Mouse (Mus musculus) fibroblast of lung, adult 2 months (primary cell): ENCODE data around the gene Tardbp.

ENCODE experiments used
- DNase-seq: peaks from one replicate; pipeline ENCODE4 v3.0.0-alpha.2; 2011; ENCODE audit warnings: low read depth

Gene Tardbp

DNA sequence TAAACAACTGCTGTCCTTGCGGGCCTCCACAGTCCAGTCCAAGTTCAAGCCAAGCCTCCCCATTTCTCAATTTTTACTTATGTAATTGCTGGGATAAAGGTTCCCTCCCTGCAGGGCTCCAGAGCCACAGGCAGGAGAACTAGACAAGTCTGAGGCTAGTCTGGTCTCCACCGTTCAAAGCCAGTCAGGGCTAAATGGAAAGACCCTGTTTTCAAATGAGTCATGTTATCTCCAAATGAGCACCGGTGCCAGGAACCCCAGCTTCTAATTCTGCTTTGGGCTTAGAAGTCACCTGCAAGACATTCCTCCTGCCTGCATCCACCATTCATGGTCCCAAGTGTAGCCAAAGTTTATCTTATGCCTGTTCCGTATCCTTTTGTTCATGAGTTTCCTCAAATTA lies 24.9 kb downstream of the Tardbp start:
- no peak for DNase-seq

DNA sequence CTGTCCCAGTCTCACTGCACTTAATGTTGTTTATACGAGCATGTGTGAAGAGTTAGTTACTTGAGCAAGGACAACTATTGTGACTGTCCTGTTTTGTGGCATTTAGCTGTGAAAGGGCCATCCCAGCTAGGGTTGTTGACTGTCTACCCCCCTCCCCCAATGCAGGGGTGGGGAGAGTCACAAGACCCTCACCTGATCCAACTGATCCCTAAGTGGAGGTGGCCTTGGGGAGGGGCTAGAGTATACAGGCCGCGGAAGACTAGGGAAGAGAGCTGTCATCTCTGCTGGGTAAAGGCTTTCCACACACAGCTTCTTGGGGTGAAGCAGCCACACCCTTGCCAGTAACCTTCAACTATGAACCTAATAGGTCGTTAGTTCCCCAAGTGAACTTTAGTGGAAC lies 26.5 kb downstream of the Tardbp start:
- no peak for DNase-seq

DNA sequence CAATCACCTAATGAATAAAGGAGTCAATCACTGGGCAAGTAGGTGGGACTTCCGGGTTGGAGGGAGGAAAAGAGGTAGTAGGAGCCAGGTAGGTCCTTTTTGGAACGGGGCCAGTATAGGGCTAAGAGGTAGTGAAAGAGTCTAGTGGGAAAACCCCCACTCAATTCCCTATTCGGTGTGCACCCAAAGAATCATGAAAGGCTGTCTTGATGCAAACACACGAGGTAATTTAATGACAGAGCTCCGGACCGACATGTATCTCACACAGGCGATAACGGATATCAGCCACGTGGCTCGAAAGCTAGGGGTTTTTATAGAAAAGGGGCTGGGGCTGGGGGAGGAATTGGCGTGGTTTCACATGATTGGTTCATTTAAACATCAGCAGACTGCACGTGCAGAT lies 28.0 kb downstream of the Tardbp start:
- no peak for DNase-seq

DNA sequence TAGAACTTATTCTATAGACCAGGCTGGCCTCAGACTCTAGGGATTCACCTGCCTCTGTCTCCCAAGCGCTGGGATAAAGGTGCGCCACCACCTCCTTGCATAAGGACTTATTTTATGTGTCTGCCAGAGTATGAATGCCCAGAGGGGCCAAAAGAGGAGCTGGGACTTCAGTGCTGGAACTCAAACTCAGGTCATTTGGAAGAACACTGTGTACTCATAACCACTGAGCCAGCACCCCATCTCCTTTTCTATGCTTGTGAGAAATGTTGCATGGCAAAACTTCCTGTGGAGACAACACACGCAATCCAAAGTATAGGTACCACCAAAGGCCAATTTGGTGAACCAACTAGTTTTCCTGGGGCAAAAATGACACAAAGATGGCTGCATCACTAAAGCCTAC lies 30.1 kb downstream of the Tardbp start:
- DNase-seq, result no peak

DNA sequence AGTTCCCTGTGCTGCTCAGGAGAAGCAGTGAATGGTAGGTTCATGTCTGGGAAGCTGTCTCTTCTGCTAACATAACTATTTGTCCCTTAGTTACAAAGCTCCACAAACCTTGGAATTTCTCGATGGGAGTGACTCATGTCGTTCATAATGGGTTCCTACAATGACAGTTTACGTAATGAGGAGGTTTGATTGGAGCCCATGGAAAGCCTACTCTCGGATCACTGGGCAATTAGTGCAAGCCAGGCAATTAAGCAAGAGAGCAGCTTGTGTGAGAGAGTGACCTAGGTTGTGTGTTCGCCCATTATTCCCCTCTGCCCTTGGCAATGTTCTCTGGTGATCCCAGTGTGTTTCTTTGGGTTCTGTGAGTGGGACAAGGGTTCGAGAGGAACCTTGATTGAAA lies 30.9 kb downstream of the Tardbp start:
- DNase-seq, result no peak

DNA sequence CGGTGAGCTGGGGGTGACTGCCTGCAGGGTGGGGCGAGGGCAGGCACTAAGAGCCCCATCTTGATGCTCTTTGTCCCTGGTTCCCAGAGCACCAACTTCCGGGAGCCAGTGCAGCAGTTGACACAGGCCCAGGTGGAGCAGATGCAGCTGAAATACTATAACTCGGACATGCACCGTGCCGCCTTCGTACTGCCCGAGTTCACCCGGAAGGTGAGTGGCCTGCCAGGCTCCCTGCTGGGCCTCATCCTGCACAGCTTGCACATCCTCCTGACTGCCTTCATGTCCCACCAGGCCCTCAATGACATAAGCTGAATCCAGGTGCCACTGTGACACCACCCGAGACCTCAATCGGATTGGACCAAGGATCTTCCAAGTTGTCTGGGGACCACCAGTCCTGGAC lies 32.8 kb downstream of the Tardbp start:
- no peak for DNase-seq

DNA sequence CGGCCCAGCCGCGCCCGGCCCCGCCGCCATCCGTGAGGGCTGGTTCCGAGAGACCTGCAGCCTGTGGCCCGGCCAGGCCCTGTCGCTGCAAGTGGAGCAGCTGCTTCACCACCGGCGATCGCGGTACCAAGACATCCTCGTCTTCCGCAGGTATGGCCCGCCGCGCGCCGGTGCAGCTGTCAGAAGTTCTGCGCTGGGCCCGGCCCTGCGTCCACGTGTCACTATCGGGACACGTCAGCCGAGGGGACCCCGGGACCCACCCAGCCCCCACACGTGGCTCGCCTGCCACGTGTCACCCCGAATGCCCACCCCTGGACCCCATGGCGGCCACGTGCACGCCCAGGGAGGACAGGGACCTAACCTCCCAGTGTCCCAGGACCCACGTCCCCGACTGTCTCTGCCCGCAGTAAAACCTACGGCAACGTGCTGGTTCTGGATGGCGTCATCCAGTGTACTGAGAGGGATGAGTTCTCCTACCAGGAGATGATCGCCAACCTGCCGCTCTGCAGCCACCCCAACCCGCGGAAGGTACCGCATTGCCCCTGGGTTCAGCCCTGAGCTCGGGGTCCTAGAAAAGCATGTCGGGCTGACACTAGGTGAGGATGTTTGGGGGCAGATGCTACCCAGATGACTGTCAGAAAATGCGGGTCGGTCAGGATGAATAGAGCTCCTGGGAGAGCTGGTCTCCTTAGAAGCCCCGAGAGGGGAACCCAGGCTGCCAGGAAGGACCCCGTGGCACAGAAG lies 35.0 kb downstream of the Tardbp start:
- DNase-seq, result no peak

DNA sequence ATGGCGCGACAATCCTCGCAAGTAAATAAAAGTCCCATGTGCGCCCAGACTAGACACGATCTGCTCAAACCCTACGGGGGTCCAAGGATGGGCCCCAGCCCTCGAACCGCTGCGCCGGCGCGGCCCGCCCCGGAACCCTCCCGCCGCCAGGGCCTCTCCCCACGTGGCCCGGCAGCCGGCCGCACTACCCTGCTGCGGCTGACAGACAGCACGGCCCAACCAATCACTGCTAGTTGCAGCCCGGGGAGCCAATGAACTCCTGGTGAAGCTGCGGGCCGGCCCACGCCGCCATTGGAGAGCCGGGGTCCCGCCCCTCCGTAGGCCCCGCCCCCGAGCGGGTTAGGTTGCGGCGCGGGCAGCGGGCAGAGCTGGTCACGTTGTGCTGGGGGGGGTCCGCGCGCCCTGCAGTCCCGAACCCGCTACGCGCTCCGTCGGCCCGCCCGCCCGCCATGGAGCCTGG lies 35.6 kb downstream of the Tardbp start, which contains the start of gene Srm:
Gene Srm (plus strand): TSS at position 333 of the 460 bp plus-strand sequence.
- peak; percentile 89 for DNase-seq

DNA sequence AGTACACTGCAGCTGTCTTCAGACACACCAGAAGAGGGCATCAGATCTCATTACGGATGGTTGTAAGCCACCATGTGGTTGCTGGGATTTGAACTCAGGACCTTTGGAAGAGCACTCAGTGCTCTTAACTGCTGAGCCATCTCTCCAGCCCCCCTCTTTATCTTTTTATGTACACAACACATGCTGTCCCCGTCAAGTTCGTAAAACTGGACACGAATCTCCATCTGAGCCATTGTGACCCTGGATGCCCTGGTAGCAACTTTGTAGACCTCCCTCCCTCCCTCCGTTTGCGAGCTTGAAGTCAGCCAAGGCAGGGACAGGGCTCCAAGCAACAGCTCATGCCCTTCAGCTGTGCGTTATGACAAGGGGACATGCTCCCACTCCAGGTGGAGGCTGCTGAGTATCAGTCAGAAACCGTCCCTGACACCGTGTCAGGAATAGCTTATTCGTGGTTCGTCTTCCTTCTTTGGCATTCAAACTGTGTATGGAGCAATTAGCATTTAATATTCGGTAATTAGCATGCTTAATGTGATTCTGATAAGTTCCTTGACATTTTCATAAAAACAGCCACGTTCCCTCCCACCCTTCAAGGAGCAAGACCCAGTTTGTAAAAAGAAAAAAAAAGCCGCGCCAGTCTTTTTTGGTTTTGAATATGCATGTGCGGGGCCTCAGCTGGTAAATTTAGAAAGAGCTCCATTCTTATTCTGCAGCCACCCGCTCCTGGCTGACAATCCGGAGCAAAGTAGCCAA lies 36.2 kb downstream of the Tardbp start:
- DNase-seq, result no peak

DNA sequence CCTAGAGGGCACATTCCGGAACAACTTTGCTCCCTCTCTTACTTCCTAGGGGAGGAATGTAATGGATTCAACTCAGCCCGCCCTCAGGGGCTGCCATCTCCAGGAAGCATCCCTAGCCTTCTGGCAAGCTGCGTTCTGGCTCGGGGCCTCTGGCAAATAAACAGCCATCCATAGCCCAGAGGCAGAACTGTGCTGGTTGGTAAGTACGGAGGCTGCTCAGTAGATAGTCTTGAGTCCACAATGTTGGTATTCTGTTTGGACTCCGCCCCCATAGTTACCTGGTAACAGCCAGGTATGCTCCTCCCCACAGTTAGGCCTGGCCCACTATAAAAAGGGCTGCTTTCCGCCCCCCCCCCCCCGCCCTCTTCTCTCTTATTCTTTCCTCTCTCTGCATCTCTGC lies 37.3 kb downstream of the Tardbp start:
- no peak for DNase-seq

DNA sequence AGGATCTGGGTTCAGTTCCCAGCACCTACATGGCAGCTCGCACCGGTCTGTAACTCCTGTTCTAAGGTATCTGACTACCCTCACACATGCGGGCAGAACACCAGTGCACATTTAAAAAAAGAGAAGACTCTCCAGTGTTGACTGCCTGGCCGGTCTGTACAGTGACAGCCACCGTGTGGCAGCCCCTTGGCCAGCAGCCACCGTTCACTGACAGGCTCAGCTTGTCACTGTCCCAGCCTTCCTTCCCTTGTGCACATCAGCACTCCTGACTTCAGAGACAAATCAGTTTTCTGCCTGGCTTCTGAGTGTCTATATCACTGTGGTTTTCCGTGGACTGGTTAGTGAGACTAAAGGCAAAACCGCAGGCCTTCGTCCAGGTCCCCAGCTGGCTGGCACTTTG lies 38.0 kb downstream of the Tardbp start:
- DNase-seq, result no peak

DNA sequence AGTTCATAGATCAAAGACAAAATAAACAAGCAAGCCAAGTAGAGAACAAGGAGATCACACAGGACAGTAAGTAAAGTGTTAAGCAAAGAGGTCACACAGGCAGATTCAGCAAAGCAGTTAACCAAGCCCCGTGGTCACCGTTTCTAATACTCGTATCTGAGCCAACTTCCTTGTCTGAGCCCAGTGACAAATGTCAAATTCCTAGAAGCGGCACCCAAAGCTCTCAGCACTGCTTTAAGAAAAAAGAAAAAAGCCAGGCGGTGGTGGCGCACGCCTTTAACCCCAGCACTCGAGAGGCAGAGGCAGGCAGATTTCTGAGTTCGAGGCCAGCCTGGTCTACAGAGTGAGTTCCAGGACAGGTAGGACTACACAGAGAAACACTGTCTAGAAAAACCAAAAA lies 40.2 kb downstream of the Tardbp start:
- no peak for DNase-seq

DNA sequence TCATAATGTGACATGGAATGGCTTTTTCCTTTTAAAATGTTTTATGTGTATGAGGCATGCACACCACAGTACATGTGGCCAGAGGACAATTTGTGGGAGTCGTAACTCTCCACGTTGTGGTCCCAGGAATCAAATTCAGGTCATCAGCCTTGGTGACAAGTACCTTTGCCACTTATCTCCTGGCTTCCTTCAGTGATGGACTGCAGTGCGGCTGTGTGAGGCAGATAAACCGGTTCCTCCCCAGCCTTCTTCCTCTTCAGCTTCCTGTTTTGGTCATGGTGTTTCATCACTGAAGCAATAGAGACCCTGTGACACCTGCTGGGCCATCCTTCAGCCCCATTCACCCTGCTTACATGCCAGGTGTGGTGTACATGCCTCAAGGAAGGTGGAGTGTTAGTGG lies 43.6 kb downstream of the Tardbp start:
- DNase-seq, result no peak

DNA sequence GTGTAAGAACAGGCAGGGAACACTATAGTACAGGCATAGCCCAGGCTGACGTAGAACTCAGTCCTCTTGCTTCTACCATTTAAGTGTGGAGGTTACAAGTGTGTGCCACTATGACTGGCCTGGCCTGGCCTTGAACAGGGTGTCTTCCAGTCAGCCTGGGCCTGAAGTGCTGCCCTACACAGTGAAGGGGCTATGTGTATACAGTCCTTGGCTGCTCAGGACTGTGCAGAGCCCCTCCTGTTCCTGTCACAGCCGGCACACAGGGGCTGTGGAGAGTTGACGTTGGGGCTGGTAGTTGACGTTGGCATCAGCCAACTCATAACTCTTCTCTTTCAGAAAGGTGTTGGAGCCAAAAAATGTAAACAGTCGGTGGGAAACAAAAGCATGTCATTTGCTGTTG lies 45.4 kb downstream of the Tardbp start:
- DNase-seq, result no peak

DNA sequence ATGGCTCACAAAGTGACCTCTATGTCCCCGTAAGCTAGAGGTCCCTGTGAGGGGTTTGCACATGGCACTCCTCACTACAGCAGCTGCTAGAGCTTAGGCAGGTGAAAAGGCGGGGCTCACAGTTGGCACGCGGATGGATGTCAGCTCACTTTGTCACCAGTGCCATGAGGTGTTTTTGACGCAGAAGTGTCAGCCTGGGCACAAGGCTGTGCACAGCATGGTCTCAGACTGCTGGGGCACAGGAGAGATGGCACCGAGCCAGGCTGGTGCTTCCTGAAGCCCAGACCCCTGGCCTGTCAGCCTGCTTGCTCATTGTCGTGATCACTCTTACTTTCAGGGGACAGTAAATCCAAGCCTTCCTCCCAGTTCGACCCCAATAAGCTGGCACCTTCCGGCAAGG lies 46.1 kb downstream of the Tardbp start:
- no peak for DNase-seq

DNA sequence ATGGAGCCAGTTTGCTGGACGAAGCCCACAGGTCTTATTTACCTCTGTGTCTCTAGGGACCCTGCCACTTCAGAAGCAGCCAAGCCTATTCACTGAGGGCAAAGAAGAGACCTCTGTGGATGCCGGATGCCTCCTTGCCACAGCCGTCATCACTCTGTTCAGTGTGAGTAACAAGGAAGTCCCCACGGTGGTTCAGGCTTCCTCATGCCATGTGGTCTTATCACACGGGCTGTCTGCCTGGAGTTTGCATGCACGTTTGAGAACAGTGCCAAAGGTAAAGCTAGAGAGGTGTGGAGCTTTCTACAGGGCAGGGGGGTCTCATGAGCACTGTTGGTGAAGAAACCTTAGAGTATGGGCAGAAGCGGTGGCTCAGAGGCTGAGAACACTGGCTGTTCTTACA lies 53.6 kb downstream of the Tardbp start:
- DNase-seq, result no peak

DNA sequence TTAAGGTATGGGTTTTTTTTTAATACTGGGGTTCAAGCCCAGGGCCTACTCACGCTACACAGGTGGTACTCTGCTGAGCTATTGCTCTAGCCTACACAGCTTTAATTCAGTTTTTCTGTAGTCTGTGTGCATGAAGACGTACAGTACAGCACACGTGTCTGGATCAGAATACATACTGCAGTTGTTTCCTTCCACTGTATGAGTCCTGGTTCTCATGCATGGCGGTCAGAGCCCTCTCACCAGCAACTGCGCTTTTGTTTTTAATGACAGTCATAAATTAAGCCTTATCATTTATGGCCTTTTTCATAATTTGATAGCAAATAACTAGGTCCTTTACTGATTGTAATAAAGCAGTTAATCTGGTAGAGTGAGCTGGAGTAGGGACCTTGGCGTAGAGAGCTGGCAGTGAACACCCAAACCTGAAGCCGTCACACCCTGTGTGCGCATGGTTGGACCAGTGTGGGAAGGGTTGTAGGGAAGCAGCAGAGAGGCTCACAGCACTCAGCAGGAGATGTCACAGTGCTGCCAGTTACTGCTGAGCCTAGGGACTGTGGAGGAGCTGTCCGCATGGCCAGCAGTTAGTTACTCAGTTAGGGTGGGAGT lies 56.0 kb downstream of the Tardbp start:
- no peak for DNase-seq

DNA sequence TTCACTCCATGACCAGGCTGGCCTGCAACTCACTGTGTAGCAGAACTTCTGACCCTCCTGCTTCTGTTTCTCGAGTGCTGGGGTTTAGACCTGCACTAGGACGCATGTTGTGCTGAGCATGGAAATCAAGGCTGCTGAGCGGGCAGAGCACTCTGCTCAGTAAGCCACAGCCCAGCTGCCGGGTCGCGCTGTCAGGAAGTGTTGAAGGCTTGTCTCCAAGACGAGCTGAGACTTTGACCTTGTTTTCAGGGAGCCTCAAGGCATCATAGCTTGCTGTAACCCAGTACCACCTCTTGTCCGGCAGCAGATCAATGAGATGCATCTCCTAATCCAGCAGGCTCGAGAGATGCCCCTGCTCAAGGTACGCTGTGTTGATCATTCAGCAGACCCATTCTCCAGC lies 56.7 kb downstream of the Tardbp start:
- DNase-seq, result no peak

DNA sequence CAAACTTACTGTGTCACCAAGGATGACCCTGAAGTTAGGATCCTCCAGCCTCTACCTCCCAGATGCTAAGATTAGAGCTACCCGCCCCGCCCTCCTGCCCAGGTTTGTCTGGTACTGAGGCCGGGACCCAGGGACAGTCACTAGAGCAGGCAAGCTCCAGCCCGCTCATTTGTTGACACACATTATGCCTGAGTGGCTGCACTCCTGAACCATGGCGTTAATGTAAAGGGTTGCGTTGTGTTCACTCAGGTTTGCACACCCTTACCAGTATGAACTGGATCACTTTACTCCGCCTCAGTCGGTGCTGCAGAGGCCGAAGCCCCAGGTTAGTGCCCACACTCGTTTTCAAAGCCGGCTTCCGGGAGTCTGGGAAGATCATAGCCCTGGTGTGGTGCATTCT lies 63.2 kb downstream of the Tardbp start:
- DNase-seq, result no peak

DNA sequence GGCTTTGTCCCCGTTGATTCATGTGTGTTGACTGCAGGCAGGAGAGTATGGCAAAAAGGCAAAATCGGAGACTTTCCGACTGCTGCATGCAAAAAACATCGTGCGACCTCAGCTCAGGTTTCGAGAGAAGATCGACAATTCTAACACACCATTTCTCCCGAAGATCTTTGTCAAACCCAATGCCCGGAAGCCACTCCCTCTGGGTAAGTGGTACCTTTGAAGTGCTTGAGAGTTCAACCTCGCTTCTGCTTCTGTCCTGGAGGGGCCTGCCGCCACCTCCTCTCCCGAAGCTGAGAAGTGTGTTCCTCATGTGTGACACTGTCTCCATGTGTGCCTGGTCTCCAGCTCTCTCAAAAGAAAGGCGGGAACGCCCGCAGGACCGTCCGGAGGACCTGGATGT lies 64.1 kb downstream of the Tardbp start:
- DNase-seq, result no peak
